Mouse (Mus musculus): ENCODE results near the gene Dpy19l3. TPM values are rescaled to one million over a fixed set of nuclear protein-coding genes. Genes with fewer than 3 reads are reported as not detected.

Dpy19l3 gene
- total RNA-seq, 1 experiment from 2014 or later, result 17.6 TPM

- no peak for ATAC-seq (replicated peaks; ENCODE audit: low read depth, poor library complexity, severe bottlenecking)
Measured at GRCm38 (mm10) chr7:35698073-35698472, 56.2 kb downstream of the Dpy19l3 start.

DNA sequence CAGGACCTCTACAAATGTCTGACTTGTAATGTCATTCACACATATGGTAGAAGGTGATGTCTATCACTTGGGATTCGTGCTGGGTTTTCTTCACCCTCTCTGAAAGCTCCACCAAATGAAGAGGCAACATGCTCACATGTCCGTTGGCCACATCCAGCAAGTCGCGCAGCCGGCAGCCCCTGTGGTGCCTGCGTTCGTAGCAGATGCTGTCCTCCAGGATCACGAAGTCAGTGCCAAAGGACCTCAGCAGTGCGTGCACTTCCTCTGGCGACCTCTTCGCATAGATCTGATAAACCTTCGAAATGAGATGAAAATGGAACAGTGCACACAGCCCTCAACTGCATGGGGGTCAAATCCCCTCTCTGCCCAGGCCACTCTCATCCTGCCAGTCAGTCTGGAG, 61.6 kb downstream of the Dpy19l3 start:
- no peak for ATAC-seq (replicated peaks; ENCODE audit: low read depth, poor library complexity, severe bottlenecking)

GRCm38 (mm10) chr7:35692117-35692516, 62.1 kb downstream of the Dpy19l3 start:
- no peak for ATAC-seq (replicated peaks; ENCODE audit: low read depth, poor library complexity, severe bottlenecking)

DNA sequence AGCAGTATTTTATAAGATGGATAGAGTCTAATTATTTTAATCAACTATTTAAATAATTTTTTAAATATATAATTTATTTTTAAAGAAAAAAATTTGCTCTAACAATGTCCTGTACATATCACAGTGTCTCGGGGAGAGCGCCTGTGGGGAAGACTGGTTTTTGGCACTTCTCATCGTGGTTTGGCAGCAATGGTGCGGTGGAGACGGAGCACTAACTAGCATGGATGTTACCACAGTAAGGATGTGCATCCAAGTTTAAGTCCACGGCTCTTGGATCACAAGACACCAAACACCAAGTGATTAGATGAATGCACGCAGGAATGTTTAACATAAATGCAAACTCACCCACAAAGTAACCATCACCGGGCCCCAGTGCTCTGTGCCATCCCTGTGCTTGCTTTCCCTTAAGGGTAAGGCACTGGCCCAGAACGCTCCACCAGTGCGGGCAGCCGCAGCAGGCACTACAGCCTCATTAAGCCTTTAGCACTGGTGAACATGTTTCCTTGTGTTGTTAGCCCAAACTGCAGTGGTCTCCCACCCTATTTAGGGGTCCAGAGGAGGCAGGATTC, 65.4 kb downstream of the Dpy19l3 start:
- ATAC-seq (replicated peaks; ENCODE audit: low read depth, poor library complexity, severe bottlenecking), result no peak

GRCm38 (mm10) chr7:35688276-35688675, 66.0 kb downstream of the Dpy19l3 start:
- no peak for ATAC-seq (replicated peaks; ENCODE audit: low read depth, poor library complexity, severe bottlenecking)

DNA sequence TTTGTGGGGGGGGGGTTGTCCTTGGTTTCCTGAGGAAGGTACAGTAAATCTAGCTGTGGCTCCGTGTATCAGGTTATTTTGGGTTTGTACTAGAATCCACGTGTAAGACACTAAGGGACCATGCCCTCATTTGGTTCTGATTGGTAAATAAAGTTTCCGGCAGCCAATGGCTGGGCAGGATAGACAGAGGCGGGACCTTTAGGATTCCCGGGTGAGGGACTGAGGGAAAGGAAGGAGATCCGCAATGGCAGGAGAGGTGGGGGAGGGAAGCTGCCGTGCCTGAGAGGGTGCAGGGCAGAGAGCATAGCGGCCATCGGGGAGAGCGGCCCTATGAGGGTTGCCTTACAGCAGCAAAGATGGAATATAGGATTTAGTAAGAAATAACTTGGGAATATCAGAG, 67.0 kb downstream of the Dpy19l3 start:
- ATAC-seq (replicated peaks; ENCODE audit: low read depth, poor library complexity, severe bottlenecking), result no peak

GRCm38 (mm10) chr7:35686756-35687155, 67.5 kb downstream of the Dpy19l3 start:
- peak; percentile 68; the same call in 1 of the 2 replicates for ATAC-seq (replicated peaks; ENCODE audit: low read depth, poor library complexity, severe bottlenecking)

- no peak for ATAC-seq (replicated peaks; ENCODE audit: low read depth, poor library complexity, severe bottlenecking)
Measured at GRCm38 (mm10) chr7:35686216-35686615, 68.0 kb downstream of the Dpy19l3 start.

GRCm38 (mm10) chr7:35683409-35684122, 70.7 kb downstream of the Dpy19l3 start:
- ATAC-seq (replicated peaks; ENCODE audit: low read depth, poor library complexity, severe bottlenecking), result no peak

DNA sequence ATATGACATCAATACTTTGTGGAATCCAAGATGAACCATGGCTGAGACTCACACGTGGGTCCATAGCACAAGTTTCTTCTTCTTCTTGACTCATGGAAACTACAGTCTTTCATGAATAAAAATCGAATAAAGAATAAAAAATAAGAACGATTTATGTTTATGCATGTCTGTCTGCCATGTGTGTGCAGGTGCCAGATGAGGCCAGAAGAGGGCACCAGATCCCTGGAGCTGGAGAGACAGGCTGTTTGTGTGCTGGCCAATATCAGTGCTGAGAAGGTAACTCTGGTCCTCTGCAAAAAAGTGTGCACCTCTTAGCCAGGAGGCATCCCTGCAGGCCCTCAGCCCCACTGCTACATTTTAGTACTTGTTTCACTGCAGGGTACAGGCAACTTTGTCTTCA, 72.7 kb downstream of the Dpy19l3 start:
- no peak for ATAC-seq (replicated peaks; ENCODE audit: low read depth, poor library complexity, severe bottlenecking)

DNA sequence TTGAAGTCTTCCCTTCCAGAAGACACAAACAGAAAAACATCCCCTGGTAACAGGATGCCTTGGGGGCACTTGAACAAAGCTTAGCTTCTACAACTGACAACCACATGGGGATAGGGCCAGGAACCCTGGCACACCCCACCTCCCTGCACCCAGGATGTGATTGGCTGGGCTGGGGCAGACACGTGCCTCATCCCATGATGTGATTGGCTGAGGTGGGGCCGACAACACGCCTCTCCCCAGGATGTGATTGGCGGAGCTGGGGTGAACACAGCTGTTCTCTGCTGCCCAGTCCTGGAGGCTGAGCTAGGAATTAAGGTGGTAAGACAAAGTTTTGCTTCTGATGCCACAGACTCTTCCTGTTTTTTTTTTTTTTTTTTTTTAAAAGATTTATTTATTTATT, 75.3 kb downstream of the Dpy19l3 start:
- ATAC-seq (replicated peaks; ENCODE audit: low read depth, poor library complexity, severe bottlenecking), result no peak

- no peak for ATAC-seq (replicated peaks; ENCODE audit: low read depth, poor library complexity, severe bottlenecking)
Measured at GRCm38 (mm10) chr7:35668066-35669041, 85.9 kb downstream of the Dpy19l3 start.

GRCm38 (mm10) chr7:35663790-35664376, 90.4 kb downstream of the Dpy19l3 start:
- no peak for ATAC-seq (replicated peaks; ENCODE audit: low read depth, poor library complexity, severe bottlenecking)

GRCm38 (mm10) chr7:35659173-35659572, 95.1 kb downstream of the Dpy19l3 start:
- peak; percentile 73; the same call in 1 of the 2 replicates for ATAC-seq (replicated peaks; ENCODE audit: low read depth, poor library complexity, severe bottlenecking)

DNA sequence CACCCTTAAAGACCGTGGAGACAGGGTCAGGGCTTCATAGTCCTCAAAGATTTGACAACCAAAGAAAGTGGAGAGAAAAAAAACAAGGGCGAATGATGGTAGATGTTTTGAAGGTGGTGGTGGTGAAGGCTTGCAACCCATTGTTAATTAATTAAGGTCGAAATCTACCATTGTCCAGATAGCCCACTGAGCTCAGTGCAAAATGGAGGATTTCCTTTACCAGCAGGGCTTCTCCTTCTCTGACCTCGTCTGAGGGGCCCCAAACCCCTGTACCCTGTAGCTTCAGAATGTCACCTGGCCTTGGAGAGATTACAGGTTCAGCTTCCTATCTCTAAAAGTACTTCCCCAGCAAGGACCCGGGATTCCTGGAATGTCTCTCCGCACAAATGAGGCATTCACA, 96.4 kb downstream of the Dpy19l3 start:
- no peak for ATAC-seq (replicated peaks; ENCODE audit: low read depth, poor library complexity, severe bottlenecking)

DNA sequence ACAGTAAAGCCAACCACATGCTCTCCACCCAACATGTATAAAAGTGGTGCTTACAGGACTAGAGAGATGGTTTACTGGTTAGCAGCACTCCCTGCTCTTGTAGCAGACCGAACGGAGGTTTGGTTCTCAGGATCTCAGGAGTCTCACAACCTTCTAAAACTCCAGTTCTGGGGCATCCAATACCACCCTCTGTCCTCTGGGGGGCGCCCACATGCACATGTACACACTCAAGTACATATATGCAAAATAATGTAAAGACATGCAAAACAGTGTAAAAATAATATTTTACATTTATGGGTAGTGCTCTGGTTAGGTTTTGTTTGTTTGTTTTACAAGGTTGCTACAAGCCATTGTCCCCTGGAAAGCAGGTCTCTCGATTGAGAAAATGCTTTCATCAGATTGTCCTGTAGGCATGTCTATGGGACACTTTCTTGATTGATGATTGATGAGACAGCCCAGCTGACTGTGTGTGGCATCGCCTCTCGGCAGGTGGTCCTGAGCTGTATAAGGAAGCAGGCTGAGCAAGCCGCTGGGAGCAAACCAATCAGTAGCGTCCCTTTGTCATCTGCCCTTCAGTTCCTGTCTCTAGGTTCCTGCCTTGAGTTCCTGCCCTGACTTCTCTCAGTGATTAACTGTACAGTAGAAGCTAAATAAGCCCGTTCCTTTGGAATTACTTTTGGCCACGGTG, 102.5 kb downstream of the Dpy19l3 start:
- no peak for ATAC-seq (replicated peaks; ENCODE audit: low read depth, poor library complexity, severe bottlenecking)

GRCm38 (mm10) chr7:35650716-35651410, 103.4 kb downstream of the Dpy19l3 start:
- no peak for ATAC-seq (replicated peaks; ENCODE audit: low read depth, poor library complexity, severe bottlenecking)

DNA sequence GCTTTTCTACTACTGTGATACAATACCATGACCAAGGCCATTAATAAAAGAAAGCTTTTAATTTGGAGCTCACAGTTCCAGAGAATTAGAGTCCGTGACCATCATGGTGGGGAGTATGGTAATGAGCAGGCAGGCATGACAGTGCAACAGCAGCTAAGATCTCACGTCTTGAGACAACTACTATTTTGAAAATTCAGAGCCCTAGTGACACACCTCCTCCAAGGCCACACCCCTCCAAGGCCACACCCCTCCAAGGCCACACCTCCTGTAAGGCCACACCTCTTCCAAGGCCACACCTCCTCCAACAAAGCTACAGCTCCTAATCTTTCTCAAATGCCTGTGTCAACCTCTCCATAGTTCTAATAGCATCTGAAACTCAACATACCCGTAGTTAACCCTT, 105.2 kb downstream of the Dpy19l3 start:
- ATAC-seq (replicated peaks; ENCODE audit: low read depth, poor library complexity, severe bottlenecking), result peak; percentile 57

All from common myeloid progenitor, adult 5-6 weeks (primary cell).